23 mouse cellular contexts compared by ENCODE assay signal in genomic region chr17:15686396-15686795, GRCm38 (mm10).
"Had no signal": no experiment of that assay in that cellular context is flagged by ENCODE, and none has a peak within 500 bp of the region (broad histone marks: within the 10 kb centered on the region; RNA-seq: fewer than 3 reads in every experiment).

No protein-coding gene starts in this region.

- H3K27ac ChIP-seq: heart, adult 2 months; heart, embryonic 13.5 days; heart, embryonic 15.5 days; hindbrain, embryonic 13.5 days; hindbrain, embryonic 15.5 days; hindbrain, postnatal 0 days; kidney, embryonic 15.5 days; kidney, postnatal 0 days; left cerebral cortex, adult 2 months; limb, embryonic 13.5 days; limb, embryonic 15.5 days had no signal

- H3K36me3 ChIP-seq: heart, embryonic 13.5 days; heart, embryonic 15.5 days; hindbrain, embryonic 13.5 days; hindbrain, embryonic 15.5 days; kidney, embryonic 15.5 days; limb, embryonic 13.5 days; limb, embryonic 15.5 days had no signal

- H3K4me3 ChIP-seq: heart, adult 2 months; heart, embryonic 13.5 days; heart, embryonic 15.5 days; hindbrain, embryonic 13.5 days; hindbrain, embryonic 15.5 days; kidney, embryonic 15.5 days; left cerebral cortex, adult 2 months; limb, embryonic 13.5 days; limb, embryonic 15.5 days had no signal

- H3K27me3 ChIP-seq: heart, embryonic 13.5 days; heart, embryonic 15.5 days; hindbrain, embryonic 13.5 days; hindbrain, embryonic 15.5 days; kidney, embryonic 15.5 days; limb, embryonic 13.5 days; limb, embryonic 15.5 days had no signal

- H3K4me1 ChIP-seq: heart, embryonic 13.5 days; heart, embryonic 15.5 days; hindbrain, embryonic 13.5 days; hindbrain, embryonic 15.5 days; kidney, embryonic 15.5 days; limb, embryonic 13.5 days; limb, embryonic 15.5 days had no signal

- DNase-seq: forebrain, postnatal 0 days; gastrocnemius, postnatal 14 days; gastrocnemius, postnatal 36 days; heart, adult 2 months; heart, postnatal 14 days; heart, postnatal 36 days; kidney, adult 11 months; kidney, adult 8-10 months; kidney, postnatal 14 days; kidney, postnatal 36 days; layer of hippocampus, adult 9-11 months; layer of hippocampus, postnatal 36 days; left cerebral cortex, postnatal 4 days had no signal
